Mouse (Mus musculus): ENCODE measurements around the gene Zfpm1. TPM values are rescaled to one million over a fixed set of nuclear protein-coding genes. Genes with fewer than 3 reads are reported as not detected.

Zfpm1 gene
- polyA plus RNA-seq, 1 experiment from 2014 or later, result 2.4 TPM

- Histone ChIP-seq H3K9me3 (replicated peaks) (no peaks in the 10 kb centered on the region), H3K36me3 (no peaks in the 10 kb centered on the region), H3K27me3 (peaks cover 14% of the 10 kb centered on the region), H3K4me3 (replicated peaks) (no peak overlapping the region), H3K4me1 (peaks cover 46% of the 10 kb centered on the region), H3K9ac (no peak overlapping the region), H3K4me2 (no peak overlapping the region), H3K27ac (no peak overlapping the region)
- 65% methylated on average over 18 of the region's 18 CpGs for WGBS
- ATAC-seq (replicated peaks; ENCODE audit: low FRiP score), result no peak
Measured at GRCm38 (mm10) chr8:122277204-122277995, 4.5 kb upstream of the Zfpm1 start.

- Histone ChIP-seq H3K4me1 (peaks cover 62% of the 10 kb centered on the region), H3K27me3 (peaks cover 25% of the 10 kb centered on the region), H3K36me3 (no peaks in the 10 kb centered on the region), H3K27ac (peak overlapping the region; percentile 83), H3K9me3 (replicated peaks) (no peaks in the 10 kb centered on the region), H3K4me3 (replicated peaks) (no peak overlapping the region), H3K9ac (no peak overlapping the region), H3K4me2 (peak overlapping the region; percentile 97; the same call in 1 of the 2 replicates)
- ATAC-seq (replicated peaks; ENCODE audit: low FRiP score), result no peak
- 54% methylated on average over 4 of the region's 4 CpGs for WGBS
Measured at GRCm38 (mm10) chr8:122280156-122280555, 1.8 kb upstream of the Zfpm1 start.

GRCm38 (mm10) chr8:122280588-122281316, 1.2 kb upstream of the Zfpm1 start:
- Histone ChIP-seq H3K36me3 (no peaks in the 10 kb centered on the region), H3K4me2 (peak overlapping the region; percentile 97), H3K9me3 (replicated peaks) (no peaks in the 10 kb centered on the region), H3K4me3 (replicated peaks) (peak overlapping the region; percentile 84), H3K9ac (peak overlapping the region; percentile 19; the same call in 1 of the 2 replicates), H3K4me1 (peaks cover 64% of the 10 kb centered on the region), H3K27ac (peak overlapping the region; percentile 83), H3K27me3 (peaks cover 31% of the 10 kb centered on the region)
- WGBS, result 4% methylated on average over 20 of the region's 20 CpGs
- ATAC-seq (replicated peaks; ENCODE audit: low FRiP score), result peak; percentile 54

- peak; percentile 91 for ATAC-seq (replicated peaks; ENCODE audit: low FRiP score)
- WGBS, result under 1% methylated on average over 47 of the region's 47 CpGs
- Histone ChIP-seq H3K9me3 (replicated peaks) (no peaks in the 10 kb centered on the region), H3K4me3 (replicated peaks) (peak overlapping the region; percentile 84), H3K9ac (peak overlapping the region; percentile 67; the same call in 1 of the 2 replicates), H3K27ac (peak overlapping the region; percentile 83), H3K27me3 (peaks cover 33% of the 10 kb centered on the region), H3K4me1 (peaks cover 64% of the 10 kb centered on the region), H3K36me3 (no peaks in the 10 kb centered on the region), H3K4me2 (peak overlapping the region; percentile 97)
Measured at GRCm38 (mm10) chr8:122281317-122282034, 465 bp upstream of the Zfpm1 start.

GRCm38 (mm10) chr8:122282501-122283355, 787 bp downstream of the Zfpm1 start:
- Histone ChIP-seq H3K9ac (peak overlapping the region; percentile 67), H3K4me3 (replicated peaks) (peak overlapping the region; percentile 84), H3K36me3 (no peaks in the 10 kb centered on the region), H3K4me2 (peak overlapping the region; percentile 97), H3K27ac (peak overlapping the region; percentile 90), H3K4me1 (peaks cover 66% of the 10 kb centered on the region), H3K9me3 (replicated peaks) (no peaks in the 10 kb centered on the region), H3K27me3 (peaks cover 33% of the 10 kb centered on the region)
- 1% methylated on average over 56 of the region's 70 CpGs for WGBS
- no peak for ATAC-seq (replicated peaks; ENCODE audit: low FRiP score)

- peak overlapping the region; percentile 67 for H3K9ac ChIP-seq
- under 1% methylated on average over 37 of the region's 37 CpGs for whole genome bisulfite sequencing
- H3K36me3 ChIP-seq, result no peaks in the 10 kb centered on the region
- peaks cover 71% of the 10 kb centered on the region for H3K4me1 ChIP-seq
- H3K9me3 ChIP-seq (replicated peaks), result no peaks in the 10 kb centered on the region
- no peak for ATAC-seq (replicated peaks; ENCODE audit: low FRiP score)
- H3K4me2 ChIP-seq, result peak overlapping the region; percentile 97
- peak overlapping the region; percentile 84 for H3K4me3 ChIP-seq (replicated peaks)
- peak overlapping the region; percentile 90 for H3K27ac ChIP-seq
- H3K27me3 ChIP-seq, result peaks cover 30% of the 10 kb centered on the region
Measured at GRCm38 (mm10) chr8:122283356-122284202, 1.6 kb downstream of the Zfpm1 start.

- Histone ChIP-seq H3K4me1 (peaks cover 72% of the 10 kb centered on the region), H3K36me3 (no peaks in the 10 kb centered on the region), H3K9ac (peak overlapping the region; percentile 67), H3K4me3 (replicated peaks) (peak overlapping the region; percentile 84), H3K9me3 (replicated peaks) (no peaks in the 10 kb centered on the region), H3K27ac (peak overlapping the region; percentile 90), H3K27me3 (peaks cover 24% of the 10 kb centered on the region), H3K4me2 (peak overlapping the region; percentile 97)
- under 1% methylated on average over 33 of the region's 33 CpGs for WGBS
- no peak for ATAC-seq (replicated peaks; ENCODE audit: low FRiP score)
Measured at GRCm38 (mm10) chr8:122284203-122284658, 2.3 kb downstream of the Zfpm1 start.

- Histone ChIP-seq H3K4me2 (peak overlapping the region; percentile 97), H3K9me3 (replicated peaks) (no peaks in the 10 kb centered on the region), H3K36me3 (no peaks in the 10 kb centered on the region), H3K27me3 (peaks cover 21% of the 10 kb centered on the region), H3K4me1 (peaks cover 72% of the 10 kb centered on the region), H3K4me3 (replicated peaks) (peak overlapping the region; percentile 84), H3K9ac (peak overlapping the region; percentile 67), H3K27ac (peak overlapping the region; percentile 90)
- ATAC-seq (replicated peaks; ENCODE audit: low FRiP score), result no peak
- 5% methylated on average over 21 of the region's 21 CpGs for WGBS
Measured at GRCm38 (mm10) chr8:122284659-122285261, 2.8 kb downstream of the Zfpm1 start.

- H3K27ac ChIP-seq, result 0 out of 2 replicates have a peak overlapping the region, but pooled peaks have one; percentile 22
- peak overlapping the region; percentile 97; the same call in 1 of the 2 replicates for H3K4me2 ChIP-seq
- no peak for ATAC-seq (replicated peaks; ENCODE audit: low FRiP score)
- 54% methylated on average over 6 of the region's 6 CpGs for WGBS
- H3K36me3 ChIP-seq, result no peaks in the 10 kb centered on the region
- H3K27me3 ChIP-seq, result peaks cover 21% of the 10 kb centered on the region
- H3K4me3 ChIP-seq (replicated peaks), result no peak overlapping the region
- H3K9ac ChIP-seq, result no peak overlapping the region
- H3K9me3 ChIP-seq (replicated peaks), result no peaks in the 10 kb centered on the region
- H3K4me1 ChIP-seq, result peaks cover 71% of the 10 kb centered on the region
Measured at GRCm38 (mm10) chr8:122285727-122286126, 3.8 kb downstream of the Zfpm1 start.

GRCm38 (mm10) chr8:122286899-122287298, 5.0 kb downstream of the Zfpm1 start:
- peaks cover 78% of the 10 kb centered on the region for H3K4me1 ChIP-seq
- H3K4me3 ChIP-seq (replicated peaks), result no peak overlapping the region
- no peaks in the 10 kb centered on the region for H3K9me3 ChIP-seq (replicated peaks)
- WGBS, result 76% methylated on average over 10 of the region's 10 CpGs
- peaks cover 21% of the 10 kb centered on the region for H3K27me3 ChIP-seq
- H3K27ac ChIP-seq, result no peak overlapping the region
- no peak for ATAC-seq (replicated peaks; ENCODE audit: low FRiP score)
- no peaks in the 10 kb centered on the region for H3K36me3 ChIP-seq
- H3K9ac ChIP-seq, result no peak overlapping the region
- no peak overlapping the region for H3K4me2 ChIP-seq
